Mouse (Mus musculus) embryo, embryonic 11 days (tissue): Measurements from ENCODE around the gene Arl4a.
A peak's percentile ranks its signal among the peaks of the same experiment; 100 is the strongest.

Experiments
- DNase-seq: peaks from one replicate; pipeline ENCODE4 v3.0.0-alpha.2; 2015

Arl4a gene

GRCm38 (mm10) chr12:40004766-40005165 lies 33.1 kb downstream of the Arl4a start:
- no peak for DNase-seq

DNA sequence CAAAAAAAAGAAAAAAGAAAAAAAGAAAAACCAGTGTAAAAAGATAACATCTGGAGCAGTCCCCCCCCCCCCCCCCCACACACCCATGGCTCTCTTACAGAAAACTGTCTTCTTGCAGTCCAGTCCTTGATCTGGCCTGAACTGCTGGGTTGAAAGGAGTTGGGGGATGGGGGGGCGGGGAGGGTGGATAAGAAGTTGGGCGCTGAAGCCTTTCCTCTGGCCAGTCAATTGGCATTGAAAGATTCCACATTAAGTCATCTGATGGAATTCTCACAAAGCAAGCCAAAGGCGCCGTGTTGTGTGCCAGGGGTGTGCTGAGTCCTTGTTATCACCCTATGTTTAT lies 39.0 kb downstream of the Arl4a start:
- no peak for DNase-seq

DNA sequence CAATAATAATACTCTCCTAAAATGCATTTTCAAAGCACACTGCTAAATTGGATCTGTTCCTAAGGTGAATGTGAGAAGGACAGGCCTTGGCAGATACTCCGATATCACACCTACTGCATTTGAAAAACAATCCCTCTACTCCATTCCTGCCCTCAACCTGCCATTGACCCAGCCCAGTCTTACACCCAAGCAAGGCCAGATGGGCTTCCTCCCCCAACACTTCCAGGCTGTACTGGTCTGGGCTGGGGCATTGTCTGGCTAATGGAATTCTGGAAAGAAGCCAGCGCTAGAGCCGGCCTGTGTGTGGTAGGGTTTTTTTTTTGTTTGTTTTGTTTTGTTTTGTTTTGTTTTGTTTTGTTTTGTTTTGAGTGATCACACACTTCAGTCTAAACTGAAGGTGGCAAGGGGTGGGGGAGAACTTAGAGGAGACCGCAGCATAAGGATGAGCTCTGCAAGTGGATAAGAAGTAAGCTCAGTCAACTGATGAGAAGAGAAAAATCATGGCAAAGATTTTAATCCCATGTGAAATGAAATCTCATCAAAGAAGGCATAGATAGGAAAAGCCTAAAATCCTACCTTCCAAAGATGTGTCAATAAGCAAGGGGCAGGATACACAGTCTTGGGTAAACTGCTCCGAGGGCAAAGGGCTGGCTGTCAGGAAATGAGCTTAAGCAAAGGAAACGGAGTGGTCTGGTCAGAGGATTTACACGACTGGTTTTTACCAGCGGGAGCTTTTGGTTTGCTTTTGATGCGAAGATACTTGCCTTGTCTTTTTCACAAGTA lies 39.6 kb downstream of the Arl4a start:
- DNase-seq, result peak; percentile 69

- DNase-seq, result no peak
These were observed 40.2 kb downstream of the Arl4a start for GRCm38 (mm10) chr12:39997651-39998050.

DNA sequence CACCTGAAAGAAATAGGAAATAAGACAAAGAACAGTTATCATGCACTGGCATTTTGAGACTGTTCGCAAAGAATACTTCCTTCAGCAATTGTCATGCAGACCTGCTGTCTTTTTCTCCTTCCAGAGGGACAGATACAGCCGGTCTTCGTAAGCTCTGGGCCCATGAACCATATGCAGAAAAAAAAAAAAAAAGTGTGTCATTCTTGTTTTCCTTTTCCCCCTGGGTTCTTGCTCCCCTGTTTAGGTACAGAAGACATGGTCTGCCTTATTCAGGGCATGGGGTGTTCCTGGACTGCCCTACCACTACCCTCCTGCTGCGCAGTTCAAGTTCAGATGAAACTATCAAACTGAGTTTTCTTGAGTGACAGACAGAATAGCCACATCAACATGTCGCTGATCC lies 41.8 kb downstream of the Arl4a start:
- no peak for DNase-seq

- DNase-seq, result no peak
These were observed 42.2 kb downstream of the Arl4a start for GRCm38 (mm10) chr12:39995609-39996008.

DNA sequence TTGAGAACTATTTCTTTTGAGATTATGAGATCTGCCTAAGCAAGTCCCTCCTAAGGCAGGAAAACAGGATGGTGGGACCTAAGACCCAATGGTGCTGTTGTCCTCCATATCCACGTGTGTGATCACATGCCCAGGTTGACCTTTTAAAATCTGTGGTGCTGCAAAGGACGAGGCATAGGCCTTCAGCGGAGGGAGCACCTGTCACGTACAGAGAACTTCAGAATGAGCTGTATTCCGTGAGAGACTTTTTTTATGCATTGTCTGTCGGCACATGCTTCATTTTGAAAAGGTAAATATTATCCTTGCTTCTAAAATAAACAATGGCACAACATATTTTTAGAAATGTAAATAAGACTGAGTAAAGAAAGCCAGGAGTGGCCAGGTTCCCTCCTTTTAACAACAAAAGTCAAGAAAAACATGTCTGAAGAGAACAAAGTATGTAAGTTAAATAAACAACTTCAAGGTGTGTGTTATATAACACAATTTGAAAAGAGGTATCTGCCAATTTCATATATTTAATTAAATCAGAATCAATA lies 45.0 kb downstream of the Arl4a start:
- no peak for DNase-seq

GRCm38 (mm10) chr12:39990830-39991780 lies 46.7 kb downstream of the Arl4a start:
- DNase-seq, result peak; percentile 29

DNA sequence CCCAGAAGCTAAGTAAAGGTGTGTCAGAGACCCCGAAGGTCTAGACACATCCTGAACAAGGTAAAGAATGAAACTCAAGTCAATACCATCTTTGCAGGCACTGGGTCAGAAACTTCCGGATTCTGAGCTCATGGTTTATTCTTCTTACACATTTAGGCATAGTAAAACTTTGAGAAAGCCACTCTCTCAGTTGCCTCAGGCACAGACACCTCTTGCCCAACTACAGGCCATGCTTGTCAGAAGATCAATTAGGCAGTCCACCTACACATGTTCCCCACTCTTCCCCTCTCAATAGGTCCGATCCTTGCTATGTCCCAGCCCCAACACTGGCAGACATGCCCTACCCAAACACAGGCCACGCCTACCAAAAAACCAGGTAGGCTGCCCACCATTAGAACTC lies 48.7 kb downstream of the Arl4a start:
- no peak for DNase-seq

- no peak for DNase-seq
These were observed 50.6 kb downstream of the Arl4a start for GRCm38 (mm10) chr12:39987177-39987576.

DNA sequence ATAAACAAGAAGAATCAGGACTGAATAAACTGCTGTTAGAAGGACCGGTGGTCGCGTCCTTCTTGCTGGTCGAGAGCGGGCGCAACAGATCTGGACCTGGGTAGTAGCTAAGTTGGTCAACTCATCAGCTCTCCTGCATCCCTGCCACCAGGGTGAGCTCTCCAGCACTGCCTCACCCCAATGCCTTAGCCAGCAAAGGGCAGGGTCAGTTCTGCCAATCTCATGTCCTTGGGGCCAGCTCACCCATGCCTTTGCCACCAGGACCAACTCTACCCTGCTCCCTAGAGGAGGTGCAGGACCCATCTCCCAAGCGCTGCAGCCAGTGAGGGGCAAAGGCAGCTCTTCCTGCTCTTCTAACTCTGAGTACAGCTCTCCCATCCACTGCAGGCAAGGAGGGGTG lies 52.2 kb downstream of the Arl4a start:
- no peak for DNase-seq

DNA sequence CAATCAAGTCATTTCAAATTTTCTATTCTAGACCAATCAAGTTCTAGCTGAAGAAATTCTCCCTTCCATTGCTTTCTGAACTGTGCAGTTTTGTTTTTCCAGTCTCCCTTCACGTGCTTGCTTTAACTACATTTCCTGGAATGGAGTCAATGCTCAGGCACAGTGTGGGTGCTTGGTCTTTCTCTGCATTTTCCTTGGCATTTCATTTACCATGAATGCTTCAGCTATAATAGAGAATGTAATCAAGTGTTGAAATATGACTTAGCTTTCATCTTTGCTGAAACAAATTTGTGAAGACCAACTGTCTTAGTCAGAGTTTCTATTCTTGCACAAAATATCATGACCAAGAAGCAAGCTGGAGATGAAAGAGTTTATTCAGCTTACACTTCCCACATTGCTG lies 58.0 kb downstream of the Arl4a start:
- no peak for DNase-seq

DNA sequence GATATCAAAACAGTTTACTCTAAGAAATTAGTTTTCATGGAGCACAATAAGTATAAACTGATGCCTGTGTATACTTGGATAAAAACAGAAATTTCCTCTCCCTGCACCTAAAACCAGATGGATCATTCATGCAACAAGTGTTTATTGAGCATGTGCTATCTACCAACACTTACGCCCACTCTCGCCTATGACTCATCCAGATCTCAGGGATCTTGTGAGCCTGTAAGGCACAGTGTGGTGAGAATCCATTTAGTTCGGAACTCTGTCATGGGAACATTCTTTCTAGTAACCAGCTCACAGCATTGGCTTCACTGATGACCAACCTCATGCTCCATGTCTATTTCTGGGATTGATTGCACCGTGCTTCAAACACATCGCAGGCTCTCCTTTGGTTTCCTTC lies 58.8 kb downstream of the Arl4a start:
- DNase-seq, result no peak

- no peak for DNase-seq
These were observed 59.7 kb downstream of the Arl4a start for GRCm38 (mm10) chr12:39977996-39978590.

DNA sequence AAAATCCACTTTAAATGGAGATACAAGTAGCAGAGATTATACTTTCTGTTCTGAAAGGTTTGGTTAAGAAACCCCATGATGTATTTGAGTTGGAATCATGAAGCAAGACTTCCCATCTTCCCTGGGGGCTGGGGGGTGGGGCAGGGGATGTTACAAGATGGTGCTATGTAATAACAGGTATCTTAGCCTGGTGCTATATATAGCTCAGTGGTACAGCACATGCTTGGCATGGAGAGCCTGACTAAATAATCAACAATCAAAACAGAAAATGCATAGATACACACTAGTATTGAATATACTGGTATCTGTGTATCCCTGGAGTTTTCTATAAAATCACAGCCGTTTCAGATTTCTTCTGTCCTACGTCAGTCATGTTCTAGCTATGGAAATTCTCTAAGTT lies 61.4 kb downstream of the Arl4a start:
- DNase-seq, result no peak

GRCm38 (mm10) chr12:39975829-39976340 lies 61.9 kb downstream of the Arl4a start:
- peak; percentile 59 for DNase-seq

DNA sequence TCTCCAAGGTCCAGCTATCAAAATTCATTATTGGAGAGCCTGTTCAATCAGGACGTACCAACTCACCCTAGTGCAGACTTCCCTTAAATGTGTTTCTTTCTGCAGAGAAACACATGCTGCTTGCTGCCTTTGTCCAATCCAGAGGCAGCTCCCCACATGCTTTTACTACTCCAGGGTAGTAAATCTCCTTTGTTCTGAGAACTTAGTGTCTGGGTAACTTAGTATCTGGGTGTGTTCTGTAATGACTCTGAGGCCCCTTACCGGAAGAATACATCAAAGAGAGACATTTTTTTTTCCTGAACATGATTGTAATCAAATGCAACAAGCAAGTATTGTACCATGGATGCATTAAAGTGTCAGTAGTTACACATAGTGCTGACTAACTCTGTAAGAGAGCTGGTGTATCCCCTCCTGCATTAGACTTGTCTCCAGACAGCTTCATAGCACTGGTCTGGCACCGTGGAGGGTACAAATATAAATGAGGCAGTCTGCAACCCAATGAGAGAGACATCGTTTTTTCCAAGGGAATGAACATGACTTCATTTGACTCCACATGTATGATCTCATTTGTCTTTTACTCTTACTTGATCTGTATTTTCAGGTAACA lies 62.7 kb downstream of the Arl4a start:
- peak; percentile 22 for DNase-seq

- no peak for DNase-seq
These were observed 63.6 kb downstream of the Arl4a start for GRCm38 (mm10) chr12:39974273-39974672.

DNA sequence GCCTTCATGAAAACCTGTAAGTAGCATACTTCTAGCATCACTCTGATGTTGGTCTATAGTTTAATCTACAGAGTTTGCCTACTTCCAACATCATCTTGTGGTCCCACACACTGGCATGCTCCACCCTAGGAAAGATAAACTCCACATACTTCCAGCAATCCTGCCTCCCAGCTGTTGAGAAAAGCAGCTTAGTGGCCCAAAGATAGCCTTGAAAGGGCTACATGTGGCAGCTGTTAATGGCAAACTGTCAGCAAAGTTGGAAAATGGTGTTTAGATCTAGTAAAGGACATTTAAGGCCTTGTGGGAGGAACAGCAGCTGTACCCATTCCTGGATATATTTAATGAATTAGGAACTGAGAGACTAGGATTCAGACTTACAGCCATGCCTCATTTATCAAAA lies 68.3 kb downstream of the Arl4a start:
- no peak for DNase-seq

GRCm38 (mm10) chr12:39968109-39968508 lies 69.7 kb downstream of the Arl4a start:
- no peak for DNase-seq

- DNase-seq, result no peak
These were observed 78.7 kb downstream of the Arl4a start for GRCm38 (mm10) chr12:39959166-39959565.

- no peak for DNase-seq
These were observed 79.7 kb downstream of the Arl4a start for GRCm38 (mm10) chr12:39957931-39958671.
